Comparison of ENCODE assay signal across 17 mouse cellular contexts in the genomic region with DNA sequence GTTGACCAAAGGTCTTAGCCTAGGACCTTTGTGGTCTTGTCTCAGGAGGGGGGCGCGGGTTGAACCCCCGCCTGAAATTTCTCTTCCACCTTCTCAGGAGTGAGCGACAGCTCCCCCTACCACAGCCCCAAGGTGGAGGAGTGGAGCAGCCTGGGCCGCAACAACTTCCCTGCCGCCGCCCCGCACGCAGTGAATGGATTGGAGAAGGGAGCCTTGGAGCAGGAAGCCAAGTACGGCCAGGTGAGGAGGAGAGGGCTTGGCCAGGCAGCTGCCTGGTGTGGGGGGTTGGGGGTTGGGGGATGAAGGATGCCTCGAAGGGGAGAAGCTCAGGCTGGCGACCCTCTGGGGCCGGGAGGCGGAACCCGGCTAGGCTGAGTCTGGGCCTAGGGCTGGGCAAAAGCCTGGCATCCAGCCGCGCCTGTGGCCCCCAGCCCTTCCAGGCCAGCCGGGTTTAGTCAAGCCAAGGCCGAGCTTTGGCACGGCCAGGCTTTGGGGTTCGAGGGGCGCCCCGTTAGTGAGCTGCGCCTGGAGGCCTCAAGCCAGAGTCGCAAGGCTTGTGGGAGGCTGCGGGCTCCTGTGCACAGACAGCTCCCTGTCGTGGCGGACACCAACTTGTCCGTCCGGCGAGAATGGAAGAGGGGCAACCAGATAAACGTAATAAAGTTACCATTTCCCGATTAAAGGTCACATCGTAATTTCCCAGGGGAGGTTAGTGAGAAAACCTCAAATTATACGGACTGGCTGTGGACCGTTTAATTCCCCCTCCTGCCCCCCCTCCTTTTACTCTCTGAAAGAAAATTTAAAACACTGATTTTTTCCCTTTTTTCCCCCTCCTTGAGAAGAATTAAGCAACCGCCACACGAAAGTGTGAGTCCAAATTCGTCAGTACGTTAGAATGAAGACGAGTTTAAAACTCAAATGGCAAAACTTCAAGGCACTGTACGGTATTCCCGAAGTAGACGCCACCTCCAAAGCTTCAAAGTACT. TPM values are rescaled to one million over a fixed set of nuclear protein-coding genes. Genes with fewer than 3 reads are reported as not detected.
DNase-seq lines count a peak whose midpoint lies in the region; ATAC-seq and TF ChIP-seq lines count a peak whose summit lies in the region.
"Had no signal": no experiment of that assay in that cellular context is flagged by ENCODE, and none has a peak within 500 bp of the region (broad histone marks: within the 10 kb centered on the region; RNA-seq: fewer than 3 reads in every experiment).

No protein-coding gene starts in this region.

- H3K36me3 ChIP-seq in midbrain, embryonic 10.5 days, result no peaks in the 10 kb centered on the region
- H3K36me3 ChIP-seq in midbrain, postnatal 0 days (ENCODE audit: insufficient read depth, low read length), result no peaks in the 10 kb centered on the region
- no peaks in the 10 kb centered on the region for H3K36me3 ChIP-seq in limb, embryonic 10.5 days
- no peaks in the 10 kb centered on the region for H3K36me3 ChIP-seq in neural tube, embryonic 15.5 days
- H3K36me3 ChIP-seq: forebrain, embryonic 15.5 days had no signal

- no peak overlapping the region for H3K4me2 ChIP-seq in midbrain, postnatal 0 days (ENCODE audit: low read depth, low read length, poor library complexity, severe bottlenecking)
- H3K4me2 ChIP-seq in neural tube, embryonic 15.5 days, result no peak overlapping the region
- H3K4me2 ChIP-seq: forebrain, embryonic 15.5 days had no signal

- no peaks in the 10 kb centered on the region for H3K9me3 ChIP-seq in midbrain, embryonic 10.5 days (replicated peaks)
- no peaks in the 10 kb centered on the region for H3K9me3 ChIP-seq in midbrain, postnatal 0 days (ENCODE audit: low read length)
- H3K9me3 ChIP-seq in limb, embryonic 10.5 days (replicated peaks), result no peaks in the 10 kb centered on the region
- H3K9me3 ChIP-seq in neural tube, embryonic 15.5 days (replicated peaks), result no peaks in the 10 kb centered on the region
- H3K9me3 ChIP-seq: forebrain, embryonic 15.5 days had no signal

- no peak overlapping the region for H3K9ac ChIP-seq in midbrain, postnatal 0 days (replicated peaks; ENCODE audit: low read length, poor library complexity, severe bottlenecking)
- H3K9ac ChIP-seq in neural tube, embryonic 15.5 days (replicated peaks), result no peak overlapping the region
- H3K9ac ChIP-seq: forebrain, embryonic 15.5 days had no signal

- WGBS in midbrain, embryonic 10.5 days, result 2% methylated on average over 44 of the region's 44 CpGs
- 2% methylated on average over 43 of the region's 44 CpGs for WGBS in midbrain, postnatal 0 days
- WGBS in limb, embryonic 10.5 days, result 2% methylated on average over 44 of the region's 44 CpGs
- WGBS in neural tube, embryonic 15.5 days, result 6% methylated on average over 44 of the region's 44 CpGs

- H3K4me3 ChIP-seq in midbrain, embryonic 10.5 days, result peak overlapping the region; percentile 29; the same call in 1 of the 2 replicates
- no peak overlapping the region for H3K4me3 ChIP-seq in midbrain, postnatal 0 days (ENCODE audit: low read depth, low read length)
- H3K4me3 ChIP-seq in limb, embryonic 10.5 days, result peak overlapping the region; percentile 33
- H3K4me3 ChIP-seq in neural tube, embryonic 15.5 days (replicated peaks), result no peak overlapping the region
- H3K4me3 ChIP-seq: forebrain, embryonic 15.5 days had no signal

- peaks cover 43% of the 10 kb centered on the region for H3K4me1 ChIP-seq in midbrain, embryonic 10.5 days
- H3K4me1 ChIP-seq in midbrain, postnatal 0 days (ENCODE audit: insufficient read depth, low read length), result 0 out of 2 replicates have a peak, but pooled peaks cover 4% of the 10 kb centered on the region
- peaks cover 42% of the 10 kb centered on the region for H3K4me1 ChIP-seq in limb, embryonic 10.5 days
- peaks cover 19% of the 10 kb centered on the region for H3K4me1 ChIP-seq in neural tube, embryonic 15.5 days

- DNase-seq in embryo, embryonic 10 days (ENCODE audit: low spot score), result peak; percentile 46
- DNase-seq in embryo, embryonic 9.5 days (ENCODE audit: extremely low spot score), result no peak
- DNase-seq in midbrain, embryonic 10.5 days (ENCODE audit: low spot score), result peak; percentile 68
- DNase-seq in midbrain, postnatal 0 days (ENCODE audit: low spot score), result no peak
- peak; percentile 73 for DNase-seq in limb, embryonic 10.5 days (ENCODE audit: low spot score)
- DNase-seq in spleen, postnatal 14 days (ENCODE audit: low spot score in 2 of 2), result no peak
- DNase-seq: adrenal gland, postnatal 25 days; cerebellum, adult 9-10 months; kidney, adult 11 months; layer of hippocampus, adult 9-11 months; lung, postnatal 4 days had no signal

- ATAC-seq in midbrain, postnatal 0 days (ENCODE audit: low FRiP score), result no peak
- peak; percentile 48; the same call in 1 of the 2 replicates for ATAC-seq in neural tube, embryonic 15.5 days (ENCODE audit: low FRiP score)
- no peak for ATAC-seq in erythroblast, adult 5-6 weeks (replicated peaks; ENCODE audit: low FRiP score, poor library complexity, severe bottlenecking)
- ATAC-seq: forebrain, embryonic 15.5 days had no signal

- no peak overlapping the region for H3K27ac ChIP-seq in midbrain, embryonic 10.5 days (replicated peaks)
- H3K27ac ChIP-seq in midbrain, postnatal 0 days (ENCODE audit: low read depth, low read length), result no peak overlapping the region
- H3K27ac ChIP-seq in limb, embryonic 10.5 days, result peak overlapping the region; percentile 61; the same call in 1 of the 2 replicates
- no peak overlapping the region for H3K27ac ChIP-seq in neural tube, embryonic 15.5 days (replicated peaks)
- H3K27ac ChIP-seq: forebrain, embryonic 15.5 days had no signal

- no peak for TF ChIP-seq CTCF in midbrain, postnatal 0 days (IDR thresholded peaks at IDR 0.05)

- peaks cover 100% of the 10 kb centered on the region for H3K27me3 ChIP-seq in midbrain, embryonic 10.5 days (ENCODE audit: low read depth, poor library complexity, severe bottlenecking)
- H3K27me3 ChIP-seq in midbrain, postnatal 0 days (ENCODE audit: insufficient read depth, low read length), result peaks cover 83% of the 10 kb centered on the region
- H3K27me3 ChIP-seq in limb, embryonic 10.5 days (ENCODE audit: low read depth, poor library complexity, severe bottlenecking), result peaks cover 92% of the 10 kb centered on the region
- peaks cover 81% of the 10 kb centered on the region for H3K27me3 ChIP-seq in neural tube, embryonic 15.5 days (replicated peaks)

RNA-seq across cellular contexts. Expression of gene Pax9, which starts 8.6 kb away (rescaled TPM):
- 0.56 and 0.63 TPM in 2 replicates for polyA plus RNA-seq in midbrain, embryonic 10.5 days (2016; fragmentation: Nextera tagmentation; extraction: Ambion mirVana)
- total RNA-seq in midbrain, postnatal 0 days (2014; rRNA removed), result not detected in 2 replicates
- not detected in 2 replicates for polyA plus RNA-seq in midbrain, postnatal 0 days (2015; fragmentation: Nextera tagmentation; extraction: Ambion mirVana)
- polyA plus RNA-seq in limb, embryonic 10.5 days (2016; fragmentation: Nextera tagmentation; extraction: Ambion mirVana), result 0.50 and 2.2 TPM in 2 replicates
- 0.35 and 3.5 TPM in 2 replicates for polyA plus RNA-seq in neural tube, embryonic 15.5 days (2015; fragmentation: Nextera tagmentation; extraction: Ambion mirVana)
- total RNA-seq in erythroblast, adult 5-6 weeks (2015; ENCODE audit: low replicate concordance), result not detected in 2 replicates
- total RNA-seq in erythroblast, adult 5-6 weeks (2017; ENCODE audit: low replicate concordance), result 0.84 TPM in 1 of 2 replicates, not detected in the other
- total RNA-seq: adrenal gland, postnatal 25 days; granulocyte monocyte progenitor cell, adult 5-6 weeks; liver, adult 2 months had no signal
- polyA plus RNA-seq: forebrain, embryonic 15.5 days; liver, adult 2 months; neural tube, embryonic 14.5 days had no signal

Comparison
In these comparisons a context has a peak if more than half of its experiments do, and no peak if none do; other contexts are left out.
1. DNase-seq: peak in embryo, embryonic 10 days (single experiment), midbrain, embryonic 10.5 days (single experiment) and limb, embryonic 10.5 days (single experiment); none in embryo, embryonic 9.5 days (single experiment), midbrain, postnatal 0 days (single experiment) and spleen, postnatal 14 days (0 of 2).
2. H3K4me3 ChIP-seq: peak in midbrain, embryonic 10.5 days (single experiment) and limb, embryonic 10.5 days (single experiment); none in midbrain, postnatal 0 days (single experiment) and neural tube, embryonic 15.5 days (single experiment).